9 mouse cellular contexts compared by ENCODE assay signal in the genomic region with DNA sequence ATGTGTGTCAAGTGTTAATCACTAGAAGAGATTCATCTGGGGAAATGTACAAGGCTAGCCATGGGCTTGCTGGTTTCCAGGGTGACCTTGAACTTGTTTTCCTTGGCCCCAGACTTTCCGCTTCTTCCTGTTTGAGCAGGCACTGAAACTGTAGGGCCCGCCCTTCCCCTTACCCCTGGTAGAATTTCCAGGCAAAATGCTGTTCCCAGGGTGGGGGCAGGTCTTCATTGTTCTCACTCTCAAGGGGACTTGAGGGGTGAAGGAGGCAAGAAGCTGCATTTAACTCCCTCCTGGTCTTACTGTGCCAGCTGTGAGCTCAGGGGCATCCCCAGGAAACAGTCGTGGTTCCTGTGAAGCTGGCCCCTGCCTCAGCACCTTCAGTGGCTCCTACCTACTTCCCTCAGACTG. TPM values are rescaled to one million over a fixed set of nuclear protein-coding genes. Genes with fewer than 3 reads are reported as not detected.
DNase-seq lines count a peak whose midpoint lies in the region; ATAC-seq and TF ChIP-seq lines count a peak whose summit lies in the region.
"Had no signal": no experiment of that assay in that cellular context is flagged by ENCODE, and none has a peak within 500 bp of the region (broad histone marks: within the 10 kb centered on the region; RNA-seq: fewer than 3 reads in every experiment).

No protein-coding gene starts in this region.

- no peak for TF ChIP-seq CTCF in lung, embryonic 14.5 days (IDR thresholded peaks at IDR 0.05; ENCODE audit: low read depth)

- H3K27ac ChIP-seq in lung, embryonic 14.5 days (ENCODE audit: low read depth) = peak overlapping the region; percentile 81
- H3K27ac ChIP-seq in embryonic facial prominence, embryonic 10.5 days (replicated peaks) = peak overlapping the region; percentile 59
- H3K27ac ChIP-seq: neural tube, embryonic 12.5 days had no signal

- no peaks in the 10 kb centered on the region for H3K9me3 ChIP-seq in lung, embryonic 14.5 days (ENCODE audit: low read depth, low read length)
- H3K9me3 ChIP-seq in embryonic facial prominence, embryonic 10.5 days = no peaks in the 10 kb centered on the region
- H3K9me3 ChIP-seq: neural tube, embryonic 12.5 days had no signal

- no peak overlapping the region for H3K4me2 ChIP-seq in lung, embryonic 14.5 days
- H3K4me2 ChIP-seq: neural tube, embryonic 12.5 days had no signal

- peak; percentile 69 for DNase-seq in lung, embryonic 14.5 days
- no peak for DNase-seq in lung, postnatal 14 days
- DNase-seq in embryonic facial prominence, embryonic 10.5 days (ENCODE audit: low spot score) = peak; percentile 56
- DNase-seq in induced T-regulatory cell, adult 2 months (ENCODE audit: low read depth) = peak; percentile 28
- DNase-seq in lung, postnatal 4 days = peak; percentile 49 to 58
- no peak for DNase-seq in yolk sac, embryonic 10.5 days (ENCODE audit: low spot score)
- no peak for DNase-seq in urinary bladder, postnatal 10 days (ENCODE audit: low spot score)
- no peak for DNase-seq in thymus, postnatal 25 days

- 30% methylated on average over 3 of the region's 3 CpGs for WGBS in lung, embryonic 14.5 days
- 41% methylated on average over 3 of the region's 3 CpGs for WGBS in embryonic facial prominence, embryonic 10.5 days

- H3K27me3 ChIP-seq in lung, embryonic 14.5 days (ENCODE audit: insufficient read depth, low read length) = no peaks in the 10 kb centered on the region
- no peaks in the 10 kb centered on the region for H3K27me3 ChIP-seq in embryonic facial prominence, embryonic 10.5 days (replicated peaks; ENCODE audit: low read depth, poor library complexity, severe bottlenecking)
- H3K27me3 ChIP-seq: neural tube, embryonic 12.5 days had no signal

- no peak overlapping the region for H3K4me3 ChIP-seq in lung, embryonic 14.5 days (ENCODE audit: low read depth, low read length)
- H3K4me3 ChIP-seq in embryonic facial prominence, embryonic 10.5 days = no peak overlapping the region
- H3K4me3 ChIP-seq: neural tube, embryonic 12.5 days had no signal

- H3K9ac ChIP-seq in lung, embryonic 14.5 days = no peak overlapping the region
- H3K9ac ChIP-seq: neural tube, embryonic 12.5 days had no signal

- ATAC-seq in lung, embryonic 14.5 days (ENCODE audit: insufficient read depth) = peak; percentile 35; the same call in 1 of the 2 replicates

- H3K4me1 ChIP-seq in lung, embryonic 14.5 days (ENCODE audit: insufficient read depth) = peaks cover 17% of the 10 kb centered on the region
- H3K4me1 ChIP-seq in embryonic facial prominence, embryonic 10.5 days = peaks cover 96% of the 10 kb centered on the region

- no peaks in the 10 kb centered on the region for H3K36me3 ChIP-seq in lung, embryonic 14.5 days (ENCODE audit: insufficient read depth)
- H3K36me3 ChIP-seq in embryonic facial prominence, embryonic 10.5 days (replicated peaks) = no peaks in the 10 kb centered on the region
- H3K36me3 ChIP-seq: neural tube, embryonic 12.5 days had no signal

RNA-seq across cellular contexts. Expression of a gene that starts 55.9 kb away (rescaled TPM):
- 51.7 and 61.4 TPM in 2 replicates for polyA plus RNA-seq in lung, embryonic 14.5 days (2014; fragmentation: Nextera tagmentation; extraction: Ambion mirVana)
- 34.7 and 35.4 TPM in 2 replicates for polyA plus RNA-seq in embryonic facial prominence, embryonic 10.5 days (2016; fragmentation: Nextera tagmentation; extraction: Ambion mirVana)

Comparison
In these comparisons a context has a peak if more than half of its experiments do, and no peak if none do; other contexts are left out.
1. DNase-seq: peak in lung, embryonic 14.5 days (single experiment), embryonic facial prominence, embryonic 10.5 days (single experiment), induced T-regulatory cell, adult 2 months (single experiment) and lung, postnatal 4 days (2 of 2); none in lung, postnatal 14 days (single experiment), yolk sac, embryonic 10.5 days (single experiment), urinary bladder, postnatal 10 days (single experiment) and thymus, postnatal 25 days (single experiment).